In the genomic region with DNA sequence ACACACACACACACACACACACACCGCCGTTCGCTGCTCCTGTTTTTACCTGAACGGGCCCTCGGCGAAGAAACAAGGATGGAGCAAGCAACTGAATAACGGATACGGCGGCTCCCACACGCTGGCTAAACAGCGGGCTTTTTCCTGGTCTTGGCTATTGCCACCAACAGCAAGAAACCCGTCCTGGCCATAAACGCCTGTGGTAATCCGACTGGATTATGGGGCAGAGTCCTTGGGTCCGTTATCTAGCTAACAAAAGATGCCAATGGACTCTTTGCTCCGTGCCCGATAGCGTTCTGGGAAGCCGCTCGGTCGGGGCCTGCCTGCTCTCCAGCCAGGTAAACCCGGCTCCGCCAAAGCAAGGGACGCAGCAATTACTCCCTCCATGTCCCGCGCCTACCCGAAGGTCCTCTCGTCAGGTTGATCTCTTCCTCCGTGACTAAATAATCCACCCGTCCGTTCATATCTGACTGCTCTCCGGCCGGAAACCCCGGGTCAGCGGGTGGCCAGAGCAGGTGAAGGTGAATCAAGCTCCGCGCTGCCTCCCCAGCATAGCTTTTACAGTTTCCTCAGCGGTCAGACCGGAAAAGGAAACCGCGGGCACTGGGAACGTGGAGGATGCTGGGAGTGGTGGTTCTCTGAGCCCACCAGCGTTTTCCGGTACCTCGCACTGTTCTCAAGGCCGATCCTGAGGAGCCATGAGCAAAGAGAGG, we compare ENCODE assay signal across 8 mouse cellular contexts. TPM values are rescaled to one million over a fixed set of nuclear protein-coding genes. Genes with fewer than 3 reads are reported as not detected.
DNase-seq lines count a peak whose midpoint lies in the region; ATAC-seq lines count a peak whose summit lies in the region.

TSS of gene Gm20498 (minus strand) at position 590 of the 713 bp plus-strand sequence.
TSS of gene Synj2bp (minus strand) at position 596 of the 713 bp plus-strand sequence.

- no peaks in the 10 kb centered on the region for H3K9me3 ChIP-seq in hindbrain, embryonic 12.5 days (replicated peaks)

- peak within 1 kb of the TSS; percentile 68 for H3K27ac ChIP-seq in hindbrain, embryonic 12.5 days

- WGBS in hindbrain, embryonic 12.5 days: under 1% methylated on average over 46 of the region's 46 CpGs

- H3K4me2 ChIP-seq in hindbrain, embryonic 12.5 days (replicated peaks): peak within 1 kb of the TSS; percentile 81

- DNase-seq in NIH3T3 (ENCODE audit: low read depth): peak; percentile 89
- DNase-seq in cerebellum, postnatal 10 days: peak; percentile 91 to 93
- peak; percentile 66 to 83 for DNase-seq in frontal cortex, postnatal 10 days (ENCODE audit: low spot score in 2 of 2)
- peak; percentile 86 to 91 for DNase-seq in layer of hippocampus, postnatal 14 days (ENCODE audit: low spot score in 2 of 2)
- peak; percentile 82 for DNase-seq in lung, postnatal 14 days
- DNase-seq in retina, adult 2 months (ENCODE audit: low read depth, low spot score): peak; percentile 68
- peak; percentile 85 to 86 for DNase-seq in thymus, postnatal 36 days

- peak within 1 kb of the TSS; percentile 83 for H3K4me3 ChIP-seq in hindbrain, embryonic 12.5 days

- no peaks in the 10 kb centered on the region for H3K36me3 ChIP-seq in hindbrain, embryonic 12.5 days

- ATAC-seq in hindbrain, embryonic 12.5 days (ENCODE audit: low FRiP score): peak; percentile 95

- H3K27me3 ChIP-seq in hindbrain, embryonic 12.5 days: no peaks in the 10 kb centered on the region

- peaks cover 16% of the 10 kb centered on the region for H3K4me1 ChIP-seq in hindbrain, embryonic 12.5 days

- H3K9ac ChIP-seq in hindbrain, embryonic 12.5 days: peak within 1 kb of the TSS; percentile 82

RNA-seq across cellular contexts. Expression of gene Gm20498, which starts in this region (rescaled TPM):
- polyA plus RNA-seq in hindbrain, embryonic 12.5 days (2016; fragmentation: Nextera tagmentation; extraction: Ambion mirVana): 26.9 and 27.5 TPM in 2 replicates
- 10 to 100 TPM; 33.6 to 40.9 TPM for total RNA-seq in layer of hippocampus, postnatal 14 days (2021)

RNA-seq across cellular contexts. Expression of gene Synj2bp, which starts in this region (rescaled TPM):
- 34.0 and 39.4 TPM in 2 replicates for polyA plus RNA-seq in hindbrain, embryonic 12.5 days (2016; fragmentation: Nextera tagmentation; extraction: Ambion mirVana)
- 10 to 100 TPM; 21.9 to 22.5 TPM for total RNA-seq in layer of hippocampus, postnatal 14 days (2021)

Comparison
In these comparisons a context has a peak if more than half of its experiments do, and no peak if none do; other contexts are left out.
1. Peak in every context shown above with its lines: DNase-seq, ATAC-seq, H3K4me3 ChIP-seq and H3K27ac ChIP-seq.